Mouse (Mus musculus) kidney, adult 2 months (tissue): ENCODE data around the gene Bcl2l15.

Experiments
- CTCF ChIP-seq: fragments of 200-500 bp; conservative IDR thresholded peaks from 2 replicates; pipeline ENCODE4 v1.5.1; 2011; ENCODE audit warnings: low read depth, mild to moderate bottlenecking, control low read depth, low read length, moderate library complexity, mixed read lengths; ENCODE audit not compliant: insufficient read depth, insufficient read length
- POLR2A ChIP-seq: fragments of 200-500 bp; IDR thresholded peaks from one replicate; pipeline ENCODE4 v1.6.1; 2011; ENCODE audit warnings: low read depth, low read length, control low read depth

GRCm38 (mm10) chr3:103834001-103834400 lies 1.6 kb downstream of the Bcl2l15 start:
- TF ChIP-seq POLR2A (no peak), CTCF (no peak)
